Mouse (Mus musculus): ENCODE data around the gene Gm20773. TPM values are rescaled to one million over a fixed set of nuclear protein-coding genes. Genes with fewer than 3 reads are reported as not detected.
"Not testable (repeated sequence)": the region's sequence is repeated elsewhere in the genome, so short reads cannot be mapped to it uniquely, and the experiment has no call there.

Gene Gm20773
- not detected for total RNA-seq (2021)

- DNase-seq; intact Hi-C loops (cut with DNase I): not testable (repeated sequence)
Measured at GRCm38 (mm10) chrY:13493726-13494125, at the start of gene Gm20773. TSS of gene Gm20773 (plus strand) at chrY:13494026.

GRCm38 (mm10) chrY:13465479-13465878, 28.3 kb upstream of the Gm20773 start, which contains the start of gene Gm21866:
TSS of gene Gm21866 (minus strand) at chrY:13465579.
- DNase-seq; intact Hi-C loops (cut with DNase I): not testable (repeated sequence)

Other genes with a start within 250 kb of the Gm20773 start
- not detected for gene Gm21440, start 241.6 kb upstream of the Gm20773 start, total RNA-seq (2021)
- gene Gm21454, start 241.6 kb upstream of the Gm20773 start, total RNA-seq (2021), result not detected
- not detected for gene Gm21725, start 145.0 kb upstream of the Gm20773 start, total RNA-seq (2021)
- not detected for gene Gm21866, start 28.4 kb upstream of the Gm20773 start, total RNA-seq (2021)

Data from heart, postnatal 10 days (tissue).